Mouse (Mus musculus): ENCODE measurements around the gene Spop. TPM values are rescaled to one million over a fixed set of nuclear protein-coding genes. Genes with fewer than 3 reads are reported as not detected.
A peak's percentile ranks its signal among the peaks of the same experiment; 100 is the strongest.

Spop gene
- total and polyA plus RNA-seq, 2 experiments, result 39.3 to 43.9 TPM

- H3K79me2 ChIP-seq (ENCODE audit: control insufficient read depth, insufficient read depth, low read length), result no peaks in the 10 kb centered on the region
- no peaks in the 10 kb centered on the region for H3K27me3 ChIP-seq (ENCODE audit: control insufficient read depth, insufficient read depth, low read length)
- no peak for DNase-seq (ENCODE audit: extremely low read depth, low read depth, low spot score)
- TF ChIP-seq CTCF (IDR thresholded peaks at IDR 0.05; ENCODE audit: low read depth, low read length), result no peak
- no peak for TF ChIP-seq POLR2A (IDR thresholded peaks at IDR 0.05; ENCODE audit: extremely low read depth, insufficient read depth, low read length)
- whole genome bisulfite sequencing, result 73% methylated on average over 13 of the region's 13 CpGs
- H3K27ac ChIP-seq (replicated peaks; ENCODE audit: insufficient read depth, low read depth, low read length), result no peak overlapping the region
- no peak overlapping the region for H3K9ac ChIP-seq (ENCODE audit: low read depth, low read length)
- no peaks in the 10 kb centered on the region for H3K36me3 ChIP-seq (ENCODE audit: control insufficient read depth, insufficient read depth, low read length)
- H3K4me1 ChIP-seq (ENCODE audit: control insufficient read depth, insufficient read depth, low read length), result no peaks in the 10 kb centered on the region
- H3K4me3 ChIP-seq (ENCODE audit: insufficient read depth, low read depth, low read length), result no peak overlapping the region
Observed at GRCm38 (mm10) chr11:95532353-95533072, 118.6 kb downstream of the Spop start.

- H3K27me3 ChIP-seq (ENCODE audit: control insufficient read depth, insufficient read depth, low read length), result no peaks in the 10 kb centered on the region
- no peak overlapping the region for H3K4me3 ChIP-seq (ENCODE audit: insufficient read depth, low read depth, low read length)
- peak; percentile 45 for DNase-seq (ENCODE audit: extremely low read depth, low read depth, low spot score)
- H3K4me1 ChIP-seq (ENCODE audit: control insufficient read depth, insufficient read depth, low read length), result no peaks in the 10 kb centered on the region
- H3K9ac ChIP-seq (ENCODE audit: low read depth, low read length), result no peak overlapping the region
- 23% methylated on average over 24 of the region's 24 CpGs for WGBS
- H3K36me3 ChIP-seq (ENCODE audit: control insufficient read depth, insufficient read depth, low read length), result no peaks in the 10 kb centered on the region
- TF ChIP-seq POLR2A (IDR thresholded peaks at IDR 0.05; ENCODE audit: extremely low read depth, insufficient read depth, low read length) (no peak), CTCF (IDR thresholded peaks at IDR 0.05; ENCODE audit: low read depth, low read length) (peak; percentile 97)
- H3K27ac ChIP-seq (replicated peaks; ENCODE audit: insufficient read depth, low read depth, low read length), result no peak overlapping the region
- no peaks in the 10 kb centered on the region for H3K79me2 ChIP-seq (ENCODE audit: control insufficient read depth, insufficient read depth, low read length)
Observed at GRCm38 (mm10) chr11:95533484-95534160, 119.7 kb downstream of the Spop start.

- Histone ChIP-seq H3K27ac (replicated peaks; ENCODE audit: insufficient read depth, low read depth, low read length) (no peak overlapping the region), H3K4me1 (ENCODE audit: control insufficient read depth, insufficient read depth, low read length) (no peaks in the 10 kb centered on the region), H3K4me3 (ENCODE audit: insufficient read depth, low read depth, low read length) (no peak overlapping the region), H3K36me3 (ENCODE audit: control insufficient read depth, insufficient read depth, low read length) (no peaks in the 10 kb centered on the region), H3K27me3 (ENCODE audit: control insufficient read depth, insufficient read depth, low read length) (no peaks in the 10 kb centered on the region), H3K79me2 (ENCODE audit: control insufficient read depth, insufficient read depth, low read length) (no peaks in the 10 kb centered on the region), H3K9ac (ENCODE audit: low read depth, low read length) (no peak overlapping the region)
- no peak for DNase-seq (ENCODE audit: extremely low read depth, low read depth, low spot score)
- WGBS, result 83% methylated on average over 15 of the region's 15 CpGs
- TF ChIP-seq POLR2A (IDR thresholded peaks at IDR 0.05; ENCODE audit: extremely low read depth, insufficient read depth, low read length) (no peak), CTCF (IDR thresholded peaks at IDR 0.05; ENCODE audit: low read depth, low read length) (no peak)
Observed at GRCm38 (mm10) chr11:95538378-95539104, 124.7 kb downstream of the Spop start.

- no peak overlapping the region for H3K27ac ChIP-seq (replicated peaks; ENCODE audit: insufficient read depth, low read depth, low read length)
- H3K27me3 ChIP-seq (ENCODE audit: control insufficient read depth, insufficient read depth, low read length), result no peaks in the 10 kb centered on the region
- H3K4me1 ChIP-seq (ENCODE audit: control insufficient read depth, insufficient read depth, low read length), result no peaks in the 10 kb centered on the region
- H3K9ac ChIP-seq (ENCODE audit: low read depth, low read length), result no peak overlapping the region
- H3K36me3 ChIP-seq (ENCODE audit: control insufficient read depth, insufficient read depth, low read length), result no peaks in the 10 kb centered on the region
- TF ChIP-seq CTCF (IDR thresholded peaks at IDR 0.05; ENCODE audit: low read depth, low read length), result no peak
- no peak for TF ChIP-seq POLR2A (IDR thresholded peaks at IDR 0.05; ENCODE audit: extremely low read depth, insufficient read depth, low read length)
- H3K4me3 ChIP-seq (ENCODE audit: insufficient read depth, low read depth, low read length), result no peak overlapping the region
- 29% methylated on average over 18 of the region's 18 CpGs for WGBS
- no peaks in the 10 kb centered on the region for H3K79me2 ChIP-seq (ENCODE audit: control insufficient read depth, insufficient read depth, low read length)
- DNase-seq (ENCODE audit: extremely low read depth, low read depth, low spot score), result no peak
Observed at GRCm38 (mm10) chr11:95540637-95541385, 126.9 kb downstream of the Spop start.

Other genes with a start within 250 kb of the Spop start
- not detected in 2 replicates for gene Tac4, start 152.6 kb upstream of the Spop start, total RNA-seq (2014; rRNA removed)
- not detected in 2 replicates for gene Tac4, start 152.6 kb upstream of the Spop start, polyA plus RNA-seq (2012; rRNA removed)
- gene Kat7, start 103.8 kb upstream of the Spop start, total RNA-seq (2014; rRNA removed), result 12.2 and 15.6 TPM in 2 replicates
- gene Kat7, start 103.8 kb upstream of the Spop start, polyA plus RNA-seq (2012; rRNA removed), result 12.9 and 13.1 TPM in 2 replicates
- gene Fam117a, start 77.1 kb upstream of the Spop start, total RNA-seq (2014; rRNA removed), result 1.8 TPM in 2 replicates
- gene Fam117a, start 77.1 kb upstream of the Spop start, polyA plus RNA-seq (2012; rRNA removed), result 6.4 and 7.4 TPM in 2 replicates
- 58.6 and 63.7 TPM in 2 replicates for gene Slc35b1, start 29.4 kb upstream of the Spop start, total RNA-seq (2014; rRNA removed)
- 81.0 and 92.0 TPM in 2 replicates for gene Slc35b1, start 29.4 kb upstream of the Spop start, polyA plus RNA-seq (2012; rRNA removed)
- gene Nxph3, start 100.5 kb downstream of the Spop start, total RNA-seq (2014; rRNA removed), result not detected in 2 replicates
- 0.05 TPM in 1 of 2 replicates, not detected in the other for gene Nxph3, start 100.5 kb downstream of the Spop start, polyA plus RNA-seq (2012; rRNA removed)
- gene Ngfr, start 173.7 kb downstream of the Spop start, total RNA-seq (2014; rRNA removed), result 1.0 and 3.0 TPM in 2 replicates
- gene Ngfr, start 173.7 kb downstream of the Spop start, polyA plus RNA-seq (2012; rRNA removed), result 4.9 and 6.9 TPM in 2 replicates

Data from liver, adult 2 months (tissue).